Mouse (Mus musculus): ENCODE measurements around the gene Rnpep. TPM values are rescaled to one million over a fixed set of nuclear protein-coding genes. Genes with fewer than 3 reads are reported as not detected.
A peak's percentile ranks its signal among the peaks of the same experiment; 100 is the strongest.

The Rnpep gene
- 129 and 132 TPM in 2 replicates for polyA plus RNA-seq (2014; fragmentation: Nextera tagmentation; extraction: Ambion mirVana)

DNA sequence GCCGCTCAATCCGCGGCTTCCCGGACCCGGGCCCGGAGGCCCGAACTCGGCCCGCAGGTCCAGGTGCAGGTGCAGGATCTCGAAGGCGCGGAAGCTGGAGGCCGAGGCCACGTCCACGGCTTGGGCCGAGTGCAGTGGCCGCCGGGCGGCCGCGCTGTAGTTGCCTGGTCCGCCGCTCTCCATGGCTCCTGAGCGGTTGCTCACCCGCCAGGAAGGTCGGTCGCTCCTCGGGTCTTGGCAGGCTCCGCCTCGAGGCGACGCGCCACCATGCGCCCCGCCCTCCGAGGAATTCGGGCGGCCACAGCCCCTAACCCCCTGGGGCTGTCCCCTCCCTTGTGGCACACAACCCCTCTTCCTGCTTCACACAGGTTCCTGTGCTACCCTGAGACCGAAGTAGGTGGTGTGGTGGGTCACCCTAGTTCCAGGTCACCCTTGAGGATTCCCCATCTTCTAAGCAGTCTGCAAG lies at the start of gene Rnpep:
Rnpep (minus strand) TSS at position 259 of the 466 bp plus-strand sequence.
- DNase-seq (ENCODE audit: low spot score): peak; percentile 88
- peak within 1 kb of the TSS; percentile 63 for H3K4me2 ChIP-seq (ENCODE audit: low read length)
- WGBS: under 1% methylated on average over 37 of the region's 39 CpGs

GRCm38 (mm10) chr1:135330578-135330977 lies 46.7 kb upstream of the Rnpep start:
- Histone ChIP-seq H3K27ac (ENCODE audit: low read depth) (no peak overlapping the region), H3K9me3 (ENCODE audit: control insufficient read depth, low read length) (no peaks in the 10 kb centered on the region), H3K4me1 (replicated peaks; ENCODE audit: control insufficient read depth, insufficient read depth, low read length) (0 out of 2 replicates have a peak, but pooled peaks cover 3% of the 10 kb centered on the region), H3K4me3 (ENCODE audit: low read depth, low read length) (no peak overlapping the region), H3K9ac (ENCODE audit: low read length) (no peak overlapping the region), H3K36me3 (ENCODE audit: control insufficient read depth, insufficient read depth, low read length) (no peaks in the 10 kb centered on the region), H3K27me3 (replicated peaks; ENCODE audit: control insufficient read depth, insufficient read depth, low read length) (no peaks in the 10 kb centered on the region), H3K4me2 (ENCODE audit: low read length) (no peak overlapping the region)
- 58% methylated on average over 6 of the region's 6 CpGs for WGBS
- ATAC-seq (replicated peaks; ENCODE audit: low FRiP score, low TSS enrichment, low read depth): no peak
- no peak for DNase-seq (ENCODE audit: low spot score)

More for the DNA sequence above, at the start of gene Rnpep:
- peak within 1 kb of the TSS; percentile 86 for H3K4me3 ChIP-seq (ENCODE audit: low read depth, low read length)
- no peaks in the 10 kb centered on the region for H3K27me3 ChIP-seq (replicated peaks; ENCODE audit: control insufficient read depth, insufficient read depth, low read length)
- peaks cover 13% of the 10 kb centered on the region; the same call in 1 of the 2 replicates for H3K36me3 ChIP-seq (ENCODE audit: control insufficient read depth, insufficient read depth, low read length)
- no peaks in the 10 kb centered on the region for H3K9me3 ChIP-seq (ENCODE audit: control insufficient read depth, low read length)
- peak within 1 kb of the TSS; percentile 86 for H3K27ac ChIP-seq (ENCODE audit: low read depth)
- peak; percentile 88 for ATAC-seq (replicated peaks; ENCODE audit: low FRiP score, low TSS enrichment, low read depth)
- peaks cover 18% of the 10 kb centered on the region for H3K4me1 ChIP-seq (replicated peaks; ENCODE audit: control insufficient read depth, insufficient read depth, low read length)
- peak within 1 kb of the TSS; percentile 93 for H3K9ac ChIP-seq (ENCODE audit: low read length)

GRCm38 (mm10) chr1:135328368-135328767 lies 44.5 kb upstream of the Rnpep start:
- H3K9ac ChIP-seq (ENCODE audit: low read length): no peak overlapping the region
- no peak for ATAC-seq (replicated peaks; ENCODE audit: low FRiP score, low TSS enrichment, low read depth)
- 0 out of 2 replicates have a peak, but pooled peaks cover 3% of the 10 kb centered on the region for H3K4me1 ChIP-seq (replicated peaks; ENCODE audit: control insufficient read depth, insufficient read depth, low read length)
- H3K36me3 ChIP-seq (ENCODE audit: control insufficient read depth, insufficient read depth, low read length): no peaks in the 10 kb centered on the region
- H3K27ac ChIP-seq (ENCODE audit: low read depth): no peak overlapping the region
- no peak overlapping the region for H3K4me3 ChIP-seq (ENCODE audit: low read depth, low read length)
- WGBS: 51% methylated on average over 5 of the region's 5 CpGs
- no peaks in the 10 kb centered on the region for H3K9me3 ChIP-seq (ENCODE audit: control insufficient read depth, low read length)
- H3K27me3 ChIP-seq (replicated peaks; ENCODE audit: control insufficient read depth, insufficient read depth, low read length): no peaks in the 10 kb centered on the region
- no peak for DNase-seq (ENCODE audit: low spot score)
- no peak overlapping the region for H3K4me2 ChIP-seq (ENCODE audit: low read length)

- peak overlapping the region; percentile 32 for H3K4me3 ChIP-seq (ENCODE audit: low read depth, low read length)
These were observed 42.0 kb upstream of the Rnpep start for GRCm38 (mm10) chr1:135325934-135326333.

DNA sequence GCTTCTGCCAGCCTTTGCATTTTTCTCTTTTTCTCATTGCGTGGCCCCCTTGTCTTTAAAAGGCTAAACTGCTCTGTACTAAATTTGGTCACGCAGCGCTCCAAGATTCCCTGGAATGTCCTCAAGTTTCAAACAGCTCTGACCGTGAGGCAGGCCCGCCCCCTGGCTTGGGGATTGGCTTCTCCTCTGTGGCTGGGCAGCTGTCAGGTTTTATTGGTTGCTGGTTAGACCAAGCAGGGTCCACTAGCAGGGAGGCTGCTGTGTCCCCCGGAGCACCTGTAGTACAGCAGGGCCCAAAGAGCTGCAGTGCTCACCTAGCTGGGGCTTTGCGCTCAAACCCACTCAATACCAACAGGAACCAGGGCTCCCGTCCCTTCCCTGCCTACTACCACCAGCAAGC lies 40.7 kb upstream of the Rnpep start, which contains the start of gene Lmod1:
Lmod1 (plus strand) TSS at position 237 of the 400 bp plus-strand sequence.
- H3K9me3 ChIP-seq (ENCODE audit: control insufficient read depth, low read length): no peaks in the 10 kb centered on the region
- 0 out of 2 replicates have a peak, but pooled peaks cover 3% of the 10 kb centered on the region for H3K4me1 ChIP-seq (replicated peaks; ENCODE audit: control insufficient read depth, insufficient read depth, low read length)
- peak within 1 kb of the TSS; percentile 40 for H3K4me2 ChIP-seq (ENCODE audit: low read length)
- H3K27me3 ChIP-seq (replicated peaks; ENCODE audit: control insufficient read depth, insufficient read depth, low read length): no peaks in the 10 kb centered on the region
- H3K36me3 ChIP-seq (ENCODE audit: control insufficient read depth, insufficient read depth, low read length): no peaks in the 10 kb centered on the region
- DNase-seq (ENCODE audit: low spot score) (peak; percentile 74), ATAC-seq (replicated peaks; ENCODE audit: low FRiP score, low TSS enrichment, low read depth) (peak; percentile 78; the same call in 1 of the 2 replicates)
- H3K9ac ChIP-seq (ENCODE audit: low read length): peak within 1 kb of the TSS; percentile 52
- H3K4me3 ChIP-seq (ENCODE audit: low read depth, low read length): peak within 1 kb of the TSS; percentile 32
- WGBS: 9% methylated on average over 8 of the region's 8 CpGs
- H3K27ac ChIP-seq (ENCODE audit: low read depth): peak within 1 kb of the TSS; percentile 75

More at GRCm38 (mm10) chr1:135325934-135326333, 42.0 kb upstream of the Rnpep start:
- H3K4me2 ChIP-seq (ENCODE audit: low read length): peak overlapping the region; percentile 40
- H3K36me3 ChIP-seq (ENCODE audit: control insufficient read depth, insufficient read depth, low read length): no peaks in the 10 kb centered on the region
- no peak overlapping the region for H3K27ac ChIP-seq (ENCODE audit: low read depth)
- ATAC-seq (replicated peaks; ENCODE audit: low FRiP score, low TSS enrichment, low read depth) (no peak), DNase-seq (ENCODE audit: low spot score) (no peak)
- no peaks in the 10 kb centered on the region for H3K27me3 ChIP-seq (replicated peaks; ENCODE audit: control insufficient read depth, insufficient read depth, low read length)
- peak overlapping the region; percentile 52; the same call in 1 of the 2 replicates for H3K9ac ChIP-seq (ENCODE audit: low read length)
- 0 out of 2 replicates have a peak, but pooled peaks cover 3% of the 10 kb centered on the region for H3K4me1 ChIP-seq (replicated peaks; ENCODE audit: control insufficient read depth, insufficient read depth, low read length)
- 77% methylated on average over 2 of the region's 2 CpGs for WGBS
- H3K9me3 ChIP-seq (ENCODE audit: control insufficient read depth, low read length): no peaks in the 10 kb centered on the region

- H3K27ac ChIP-seq (ENCODE audit: low read depth): peak overlapping the region; percentile 71; the same call in 1 of the 2 replicates
- ATAC-seq (replicated peaks; ENCODE audit: low FRiP score, low TSS enrichment, low read depth) (no peak), DNase-seq (ENCODE audit: low spot score) (no peak)
- H3K4me2 ChIP-seq (ENCODE audit: low read length): no peak overlapping the region; the same call in 1 of the 2 replicates
- no peak overlapping the region for H3K4me3 ChIP-seq (ENCODE audit: low read depth, low read length)
- no peaks in the 10 kb centered on the region for H3K27me3 ChIP-seq (replicated peaks; ENCODE audit: control insufficient read depth, insufficient read depth, low read length)
- H3K9ac ChIP-seq (ENCODE audit: low read length): no peak overlapping the region
- WGBS: 73% methylated on average over 7 of the region's 7 CpGs
- H3K36me3 ChIP-seq (ENCODE audit: control insufficient read depth, insufficient read depth, low read length): no peaks in the 10 kb centered on the region
- 0 out of 2 replicates have a peak, but pooled peaks cover 3% of the 10 kb centered on the region for H3K4me1 ChIP-seq (replicated peaks; ENCODE audit: control insufficient read depth, insufficient read depth, low read length)
- H3K9me3 ChIP-seq (ENCODE audit: control insufficient read depth, low read length): no peaks in the 10 kb centered on the region
These were observed 39.5 kb upstream of the Rnpep start for GRCm38 (mm10) chr1:135323367-135323901.

GRCm38 (mm10) chr1:135313284-135314031 lies 29.6 kb upstream of the Rnpep start, which contains the start of gene Timm17a:
Timm17a (minus strand) TSS chr1:135313778.
- H3K4me2 ChIP-seq (ENCODE audit: low read length): peak within 1 kb of the TSS; percentile 94
- H3K27me3 ChIP-seq (replicated peaks; ENCODE audit: control insufficient read depth, insufficient read depth, low read length): no peaks in the 10 kb centered on the region
- H3K4me3 ChIP-seq (ENCODE audit: low read depth, low read length): peak within 1 kb of the TSS; percentile 99
- H3K36me3 ChIP-seq (ENCODE audit: control insufficient read depth, insufficient read depth, low read length): peaks cover 15% of the 10 kb centered on the region
- H3K27ac ChIP-seq (ENCODE audit: low read depth): peak within 1 kb of the TSS; percentile 85
- ATAC-seq (replicated peaks; ENCODE audit: low FRiP score, low TSS enrichment, low read depth): peak; percentile 97
- no peaks in the 10 kb centered on the region for H3K9me3 ChIP-seq (ENCODE audit: control insufficient read depth, low read length)
- WGBS: under 1% methylated on average over 51 of the region's 51 CpGs
- peak within 1 kb of the TSS; percentile 99 for H3K9ac ChIP-seq (ENCODE audit: low read length)
- peaks cover 18% of the 10 kb centered on the region for H3K4me1 ChIP-seq (replicated peaks; ENCODE audit: control insufficient read depth, insufficient read depth, low read length)
- peak; percentile 92 for DNase-seq (ENCODE audit: low spot score)

DNA sequence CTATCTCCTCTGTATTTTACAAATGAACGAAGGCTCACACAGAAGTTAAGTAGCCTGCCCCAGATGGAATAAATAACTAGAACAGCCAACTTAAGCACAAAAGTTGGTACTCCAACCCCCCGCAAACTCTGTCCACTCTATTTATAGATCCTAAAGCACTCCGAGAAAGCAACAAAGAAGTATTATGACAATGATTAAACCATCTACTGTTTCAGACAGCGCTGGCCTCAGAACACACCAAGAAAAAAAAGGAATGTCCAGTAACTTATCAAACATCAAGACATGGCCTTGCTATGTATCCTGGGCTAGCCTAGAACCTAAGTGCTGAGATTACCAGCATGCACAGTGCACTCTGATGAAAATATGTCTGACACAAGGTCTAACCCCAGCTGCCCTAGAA lies 28.3 kb upstream of the Rnpep start:
- no peaks in the 10 kb centered on the region for H3K9me3 ChIP-seq (ENCODE audit: control insufficient read depth, low read length)

More for the DNA sequence above, 28.3 kb upstream of the Rnpep start:
- no peak for DNase-seq (ENCODE audit: low spot score)
- Histone ChIP-seq H3K4me2 (ENCODE audit: low read length) (peak overlapping the region; percentile 94), H3K27ac (ENCODE audit: low read depth) (no peak overlapping the region), H3K27me3 (replicated peaks; ENCODE audit: control insufficient read depth, insufficient read depth, low read length) (no peaks in the 10 kb centered on the region), H3K9ac (ENCODE audit: low read length) (no peak overlapping the region; the same call in 1 of the 2 replicates), H3K4me1 (replicated peaks; ENCODE audit: control insufficient read depth, insufficient read depth, low read length) (peaks cover 18% of the 10 kb centered on the region), H3K36me3 (ENCODE audit: control insufficient read depth, insufficient read depth, low read length) (peaks cover 27% of the 10 kb centered on the region), H3K4me3 (ENCODE audit: low read depth, low read length) (peak overlapping the region; percentile 99)
- WGBS: 81% methylated on average over 4 of the region's 4 CpGs
- ATAC-seq (replicated peaks; ENCODE audit: low FRiP score, low TSS enrichment, low read depth): no peak
